Mouse (Mus musculus) gastrocnemius, postnatal 10 days (tissue): ENCODE results near the gene Olfr967. TPM values are rescaled to one million over a fixed set of nuclear protein-coding genes. Genes with fewer than 3 reads are reported as not detected.
"Not testable (repeated sequence)": the region's sequence is repeated elsewhere in the genome, so short reads cannot be mapped to it uniquely, and the experiment has no call there.

Source experiments
- DNase-seq: peaks from one replicate; pipeline ENCODE4 v3.0.0; 2021; ENCODE audit warnings: mixed read lengths
- long read RNA-seq, 2 experiments: library from polyadenylated mRNA; stranded (forward); transcript quantifications; one replicate each; pipeline ENCODE4 v2.0.0; 2021
- total RNA-seq, 2 experiments: library from RNA; stranded (reverse); gene quantifications; 2 replicates each; pipeline ENCODE4 v1.2.3; 2021

Gene Olfr967
- not detected for total RNA-seq
- long read RNA-seq, experiment 1: 0 reads
- long read RNA-seq, experiment 2: 0 reads

GRCm38 (mm10) chr9:39745949-39746348, at the start of gene Olfr967:
Gene Olfr967 (plus strand): TSS chr9:39746249.
- no peak for DNase-seq

- not testable (repeated sequence) for DNase-seq
Measured at GRCm38 (mm10) chr9:39701123-39701522, 44.9 kb upstream of the Olfr967 start.

- no peak for DNase-seq
Measured at GRCm38 (mm10) chr9:39707017-39707416, 39.0 kb upstream of the Olfr967 start, which contains the start of gene Olfr149. Gene Olfr149 (minus strand): TSS chr9:39707117.

GRCm38 (mm10) chr9:39708958-39709357, 37.1 kb upstream of the Olfr967 start:
- peak; percentile 27 for DNase-seq

- DNase-seq: no peak
Measured at GRCm38 (mm10) chr9:39711053-39711452, 35.0 kb upstream of the Olfr967 start, which contains the start of gene Olfr965. Gene Olfr965 (plus strand): TSS chr9:39711353.

GRCm38 (mm10) chr9:39730678-39731077, 15.4 kb upstream of the Olfr967 start, which contains the start of gene Olfr150:
Gene Olfr150 (plus strand): TSS chr9:39730978.
- DNase-seq: no peak

- no peak for DNase-seq
Measured at GRCm38 (mm10) chr9:39740741-39741140, 5.3 kb upstream of the Olfr967 start.

- no peak for DNase-seq
Measured at GRCm38 (mm10) chr9:39746428-39746827, 379 bp downstream of the Olfr967 start.

GRCm38 (mm10) chr9:39783153-39783552, 37.1 kb downstream of the Olfr967 start, which contains the start of gene Olfr968:
Gene Olfr968 (minus strand): TSS chr9:39783253.
- DNase-seq: no peak

GRCm38 (mm10) chr9:39790558-39790957, 44.5 kb downstream of the Olfr967 start, which contains the start of gene Olfr969:
Gene Olfr969 (plus strand): TSS chr9:39790945.
- no peak for DNase-seq

Other genes with a start within 250 kb of the Olfr967 start
- not detected for gene Olfr957, start 230.4 kb upstream of the Olfr967 start, total RNA-seq
- not detected for gene Olfr958, start 192.2 kb upstream of the Olfr967 start, total RNA-seq
- gene Olfr959, start 170.7 kb upstream of the Olfr967 start, total RNA-seq: not detected
- 100 to 1,000 TPM; 113 to 117 TPM for gene AW551984, start 141.8 kb upstream of the Olfr967 start, total RNA-seq
- gene Olfr148, start 135.6 kb upstream of the Olfr967 start, total RNA-seq: not detected
- not detected for gene Olfr960, start 124.9 kb upstream of the Olfr967 start, total RNA-seq
- gene Olfr961, start 101.2 kb upstream of the Olfr967 start, total RNA-seq: not detected
- not detected for gene Olfr963, start 79.0 kb upstream of the Olfr967 start, total RNA-seq
- gene Olfr149, start 39.1 kb upstream of the Olfr967 start, total RNA-seq: not detected
- gene Olfr965, start 34.9 kb upstream of the Olfr967 start, total RNA-seq: not detected
- not detected for gene Olfr150, start 15.3 kb upstream of the Olfr967 start, total RNA-seq
- not detected for gene Olfr968, start 37.0 kb downstream of the Olfr967 start, total RNA-seq
- not detected for gene Olfr969, start 44.7 kb downstream of the Olfr967 start, total RNA-seq
- gene Olfr970, start 62.6 kb downstream of the Olfr967 start, total RNA-seq: not detected
- gene Olfr971, start 90.6 kb downstream of the Olfr967 start, total RNA-seq: not detected
- not detected for gene Olfr972, start 120.2 kb downstream of the Olfr967 start, total RNA-seq
- gene Olfr229, start 161.1 kb downstream of the Olfr967 start, total RNA-seq: not detected
- not detected for gene Olfr974, start 191.3 kb downstream of the Olfr967 start, total RNA-seq
- gene Olfr975, start 205.8 kb downstream of the Olfr967 start, total RNA-seq: not detected
- gene Olfr976, start 214.9 kb downstream of the Olfr967 start, total RNA-seq: not detected
- not detected for gene Olfr978, start 245.9 kb downstream of the Olfr967 start, total RNA-seq